Mouse (Mus musculus): ENCODE results near the gene Shcbp1l. TPM values are rescaled to one million over a fixed set of nuclear protein-coding genes. Genes with fewer than 3 reads are reported as not detected.
"Not testable (repeated sequence)": the region's sequence is repeated elsewhere in the genome, so short reads cannot be mapped to it uniquely, and the experiment has no call there.

Shcbp1l gene
- polyA plus RNA-seq, 1 experiment = 0.13 TPM

DNA sequence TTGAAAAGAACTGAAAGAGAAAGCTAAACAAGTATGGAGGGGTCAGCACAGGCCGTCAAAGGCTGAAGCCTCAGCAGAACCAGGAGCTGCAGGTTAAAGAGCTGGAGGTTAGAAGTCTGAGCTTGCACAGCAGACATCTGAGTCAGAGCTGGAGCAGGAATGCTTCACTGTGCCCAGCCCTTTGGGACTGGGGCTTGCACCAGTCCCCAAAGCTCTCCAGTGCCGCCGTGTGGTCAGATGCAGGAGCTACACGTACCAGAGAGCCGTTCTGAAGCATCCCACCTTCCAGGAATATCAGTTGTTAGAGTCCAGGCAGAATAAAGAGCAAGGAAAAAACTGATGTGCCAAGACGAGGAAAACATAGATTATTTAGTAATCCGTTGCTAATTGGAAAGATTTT lies 23.2 kb upstream of the Shcbp1l start:
- WGBS = 3% methylated on average over 7 of the region's 7 CpGs

DNA sequence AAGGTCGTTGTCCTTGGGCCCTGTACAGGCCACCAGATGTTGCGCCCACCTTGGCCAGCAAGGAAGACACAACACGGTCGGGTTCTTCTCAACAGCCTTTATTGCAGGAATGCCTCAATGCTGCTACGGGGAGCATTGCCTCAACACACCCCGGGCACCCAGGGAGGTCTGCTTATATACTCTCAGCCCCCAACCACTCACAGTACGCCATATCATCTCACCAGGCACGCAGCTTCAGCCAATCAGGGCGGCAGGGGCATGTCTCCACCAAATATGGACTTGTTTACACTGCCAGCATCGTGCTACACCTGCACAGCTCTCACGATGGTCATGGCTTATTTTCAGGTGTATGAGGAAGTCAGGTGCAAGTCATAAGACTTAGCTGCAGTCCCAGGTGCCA lies 17.3 kb upstream of the Shcbp1l start:
- H3K4me3 ChIP-seq (replicated peaks; ENCODE audit: extremely low read depth, low read depth, low read length); DNase-seq; H3K4me1 ChIP-seq (ENCODE audit: control insufficient read depth, insufficient read depth, low read length): not testable (repeated sequence)
- WGBS = 82% methylated on average over 11 of the region's 11 CpGs

More for the DNA sequence above, 23.2 kb upstream of the Shcbp1l start:
- no peak overlapping the region for H3K4me3 ChIP-seq (replicated peaks; ENCODE audit: extremely low read depth, low read depth, low read length)
- TF ChIP-seq CTCF (IDR thresholded peaks at IDR 0.05; ENCODE audit: insufficient read depth, low read length) = peak; percentile 77
- no peak for TF ChIP-seq POLR2A (IDR thresholded peaks at IDR 0.05; ENCODE audit: borderline replicate concordance, extremely low read depth, low read depth, low read length)
- peak; percentile 53 for DNase-seq
- H3K4me1 ChIP-seq (ENCODE audit: control insufficient read depth, insufficient read depth, low read length) = 0 out of 2 replicates have a peak, but pooled peaks cover 2% of the 10 kb centered on the region

DNA sequence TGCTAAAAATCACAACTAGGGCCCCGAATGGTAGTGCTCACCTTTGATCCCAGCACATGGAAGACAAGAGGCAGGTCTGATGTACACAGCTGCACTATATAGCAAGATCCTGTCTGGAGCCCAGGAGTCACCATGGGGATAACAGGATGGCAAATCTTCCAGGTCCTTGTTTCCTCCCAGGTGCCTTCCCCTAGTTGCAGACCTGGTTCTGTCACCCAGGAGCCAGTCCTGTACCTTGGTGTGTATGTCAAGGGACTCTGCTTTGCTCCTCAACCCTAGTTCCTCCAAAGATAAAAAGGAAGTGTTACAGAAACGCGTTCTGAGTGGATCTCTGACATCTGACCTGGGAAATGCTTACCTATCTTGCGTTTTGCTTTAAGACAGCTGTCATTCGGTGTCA lies 16.7 kb upstream of the Shcbp1l start:
- not testable (repeated sequence) for H3K4me3 ChIP-seq (replicated peaks; ENCODE audit: extremely low read depth, low read depth, low read length); H3K4me1 ChIP-seq (ENCODE audit: control insufficient read depth, insufficient read depth, low read length); DNase-seq
- WGBS = 67% methylated on average over 5 of the region's 5 CpGs

DNA sequence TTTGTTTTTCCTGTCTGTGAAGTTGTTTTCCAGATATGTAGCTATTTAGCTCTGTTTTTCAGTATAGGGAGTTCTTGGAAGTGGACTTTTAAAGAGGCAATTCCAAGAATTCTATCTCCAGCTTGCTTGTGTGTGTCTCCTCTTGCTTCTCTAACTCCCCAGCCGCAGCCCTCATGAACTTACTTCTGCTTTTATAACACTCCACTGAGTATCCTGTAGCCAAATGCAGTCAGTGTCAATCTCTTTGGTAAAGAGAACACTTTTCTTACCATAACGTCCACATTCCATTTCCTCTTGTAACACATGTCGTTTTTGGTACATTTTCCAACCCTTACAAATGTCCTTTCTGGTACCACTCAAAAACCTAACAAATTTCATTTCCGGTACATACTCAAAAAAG lies 14.0 kb upstream of the Shcbp1l start:
- WGBS = 69% methylated on average over 2 of the region's 4 CpGs
- not testable (repeated sequence) for H3K4me1 ChIP-seq (ENCODE audit: control insufficient read depth, insufficient read depth, low read length); DNase-seq; H3K4me3 ChIP-seq (replicated peaks; ENCODE audit: extremely low read depth, low read depth, low read length)

DNA sequence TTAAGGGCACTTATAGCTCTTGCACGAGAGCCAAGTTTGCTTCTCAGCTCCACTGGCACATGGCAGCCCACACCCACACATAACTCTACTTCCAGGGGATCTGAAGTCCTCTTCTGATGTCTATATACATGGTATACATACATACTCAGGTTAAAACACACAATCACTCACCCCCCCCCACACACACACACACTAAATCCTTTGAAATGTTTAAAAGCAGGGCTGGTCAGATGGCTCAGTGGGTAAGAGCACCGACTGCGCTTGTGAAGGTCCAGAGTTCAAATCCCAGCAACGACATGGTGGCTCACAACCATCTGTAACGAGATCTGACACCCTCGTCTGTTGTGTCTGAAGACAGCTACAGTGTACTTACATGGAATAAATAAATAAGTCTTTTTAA lies 13.2 kb upstream of the Shcbp1l start:
- no peaks in the 10 kb centered on the region for H3K4me1 ChIP-seq (ENCODE audit: control insufficient read depth, insufficient read depth, low read length)

DNA sequence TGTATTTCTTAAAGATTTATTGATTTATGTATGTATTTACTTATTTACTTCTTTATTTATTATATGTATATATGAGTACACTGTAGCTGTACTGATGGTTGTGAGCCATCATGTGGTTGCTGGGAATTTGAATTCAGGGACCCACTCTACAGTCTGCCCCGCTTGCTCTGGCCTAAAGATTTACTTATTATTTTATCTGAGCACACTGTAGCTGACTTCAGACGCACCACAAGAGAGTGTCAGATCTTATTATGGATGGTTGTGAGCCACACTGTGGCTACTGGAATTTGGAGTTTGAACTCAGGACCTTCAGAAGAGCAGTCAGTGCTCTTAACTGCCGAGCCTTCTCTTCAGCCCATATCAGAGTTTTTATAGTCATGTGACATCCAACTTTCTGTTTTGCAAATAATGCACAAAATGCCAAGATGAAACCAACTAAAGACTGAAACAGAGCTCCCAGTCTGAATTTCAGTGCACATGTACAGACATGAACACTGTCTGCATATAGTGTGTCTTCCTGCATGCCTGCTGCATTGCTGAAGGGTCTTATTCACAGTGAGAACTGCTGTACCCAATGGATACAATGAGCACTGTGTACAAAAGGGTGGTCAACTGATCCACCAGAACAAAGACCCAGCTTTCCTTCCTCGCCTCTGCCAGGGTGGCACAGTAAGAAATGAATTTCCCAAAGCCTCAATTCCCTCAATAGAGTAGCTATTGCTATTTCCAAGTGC lies 12.1 kb upstream of the Shcbp1l start:
- WGBS = 81% methylated on average over 3 of the region's 4 CpGs
- DNase-seq; H3K4me3 ChIP-seq (replicated peaks; ENCODE audit: extremely low read depth, low read depth, low read length); H3K4me1 ChIP-seq (ENCODE audit: control insufficient read depth, insufficient read depth, low read length): not testable (repeated sequence)

More for the DNA sequence above, 13.2 kb upstream of the Shcbp1l start:
- TF ChIP-seq CTCF (IDR thresholded peaks at IDR 0.05; ENCODE audit: insufficient read depth, low read length) (no peak), POLR2A (IDR thresholded peaks at IDR 0.05; ENCODE audit: borderline replicate concordance, extremely low read depth, low read depth, low read length) (no peak)
- DNase-seq = no peak
- no peak overlapping the region for H3K4me3 ChIP-seq (replicated peaks; ENCODE audit: extremely low read depth, low read depth, low read length)
- 74% methylated on average over 6 of the region's 6 CpGs for WGBS

DNA sequence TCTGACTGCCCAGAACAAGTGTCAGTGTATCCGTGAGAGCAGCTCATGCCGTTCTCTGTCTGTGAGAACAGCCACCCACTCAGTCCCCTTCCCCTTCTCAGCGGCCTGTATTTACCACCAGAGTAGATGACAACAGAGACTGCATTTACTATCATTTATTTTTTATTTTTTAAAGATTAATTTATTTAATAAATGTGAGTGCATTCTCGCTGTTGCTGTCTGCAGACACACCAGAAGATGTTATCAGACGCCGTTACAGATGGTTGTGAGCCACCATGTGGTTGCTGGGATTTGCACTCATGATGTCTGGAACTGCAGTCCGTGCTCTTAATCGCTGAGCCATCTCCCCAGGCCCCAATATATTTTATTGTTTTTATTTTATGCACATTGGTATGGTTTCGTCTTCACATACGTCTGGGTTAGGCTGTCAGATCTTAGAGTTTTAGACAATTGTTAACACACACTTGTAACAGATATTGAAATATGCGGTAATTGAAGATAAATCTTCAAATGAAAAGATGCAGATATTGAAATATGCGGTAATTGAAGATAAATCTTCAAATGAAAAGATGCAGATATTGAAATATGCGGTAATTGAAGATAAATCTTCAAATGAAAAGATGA lies 11.5 kb upstream of the Shcbp1l start:
- not testable (repeated sequence) for H3K4me3 ChIP-seq (replicated peaks; ENCODE audit: extremely low read depth, low read depth, low read length); DNase-seq; H3K4me1 ChIP-seq (ENCODE audit: control insufficient read depth, insufficient read depth, low read length)
- 82% methylated on average over 13 of the region's 13 CpGs for WGBS

DNA sequence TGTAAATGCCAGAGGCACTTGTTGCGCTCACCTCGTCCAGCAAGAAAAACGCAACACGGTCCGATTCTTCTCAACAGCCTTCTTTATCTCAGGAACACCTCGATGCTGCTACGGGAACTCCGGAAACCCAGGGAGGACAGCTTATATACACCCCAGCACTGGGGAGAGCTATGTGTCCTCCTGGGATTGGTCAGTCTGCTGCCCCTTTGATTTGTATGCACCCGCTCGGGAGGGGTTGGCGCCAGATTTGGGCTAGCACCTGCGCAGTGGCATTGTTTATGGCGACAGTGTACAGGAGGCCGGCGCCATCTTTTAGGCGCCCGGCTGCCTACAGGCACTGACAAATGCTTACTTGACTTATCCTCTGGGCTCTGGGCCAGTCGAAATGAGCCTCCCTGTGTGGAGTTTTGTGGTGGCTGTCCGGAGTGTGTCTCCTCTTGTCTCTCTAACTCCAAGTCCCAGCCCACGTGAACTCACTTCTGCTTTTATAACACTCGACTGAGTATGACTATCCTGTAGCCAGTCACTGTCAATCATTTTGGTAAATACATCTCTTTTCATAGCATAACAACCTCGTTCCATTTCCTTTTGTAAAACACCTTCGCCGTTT lies 10.7 kb upstream of the Shcbp1l start:
- DNase-seq = peak; percentile 68
- 0 out of 2 replicates have a peak, but pooled peaks have one; percentile 14 for TF ChIP-seq POLR2A (IDR thresholded peaks at IDR 0.05; ENCODE audit: borderline replicate concordance, extremely low read depth, low read depth, low read length)
- H3K4me3 ChIP-seq (replicated peaks; ENCODE audit: extremely low read depth, low read depth, low read length) = peak overlapping the region; percentile 5
- 74% methylated on average over 24 of the region's 24 CpGs for WGBS
- not testable (repeated sequence) for H3K4me1 ChIP-seq (ENCODE audit: control insufficient read depth, insufficient read depth, low read length)

DNA sequence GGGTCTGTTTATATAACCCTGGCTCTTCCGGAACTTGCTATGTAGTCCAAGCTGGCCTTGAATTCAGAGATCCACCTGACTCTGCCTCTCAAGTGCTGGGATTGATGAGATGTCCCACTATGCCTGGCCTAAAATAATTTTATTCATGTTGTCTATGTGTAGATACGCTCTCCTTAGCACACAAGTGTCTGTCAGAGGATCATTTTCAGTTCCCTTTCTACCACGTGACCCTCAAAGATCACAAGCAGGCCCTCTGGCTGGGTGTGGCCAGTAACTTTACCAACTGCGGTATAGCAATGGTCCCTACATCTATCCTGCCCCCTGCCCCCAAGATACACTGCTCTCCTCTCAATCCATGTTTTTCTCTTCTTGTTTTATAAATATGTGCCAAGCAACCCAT lies 10.0 kb upstream of the Shcbp1l start:
- TF ChIP-seq CTCF (IDR thresholded peaks at IDR 0.05; ENCODE audit: insufficient read depth, low read length) (no peak), POLR2A (IDR thresholded peaks at IDR 0.05; ENCODE audit: borderline replicate concordance, extremely low read depth, low read depth, low read length) (no peak)
- DNase-seq = peak; percentile 40
- WGBS = 83% methylated on average over 4 of the region's 4 CpGs
- Histone ChIP-seq H3K4me1 (ENCODE audit: control insufficient read depth, insufficient read depth, low read length) (no peaks in the 10 kb centered on the region), H3K4me3 (replicated peaks; ENCODE audit: extremely low read depth, low read depth, low read length) (no peak overlapping the region)

DNA sequence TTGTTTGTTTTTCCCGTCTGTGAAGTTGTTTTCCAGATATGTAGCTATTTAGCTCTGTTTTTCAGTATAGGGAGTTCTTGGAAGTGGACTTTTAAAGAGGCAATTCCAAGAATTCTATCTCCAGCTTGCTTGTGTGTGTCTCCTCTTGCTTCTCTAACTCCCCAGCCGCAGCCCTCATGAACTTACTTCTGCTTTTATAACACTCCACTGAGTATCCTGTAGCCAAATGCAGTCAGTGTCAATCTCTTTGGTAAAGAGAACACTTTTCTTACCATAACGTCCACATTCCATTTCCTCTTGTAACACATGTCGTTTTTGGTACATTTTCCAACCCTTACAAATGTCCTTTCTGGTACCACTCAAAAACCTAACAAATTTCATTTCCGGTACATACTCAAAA lies 9.2 kb upstream of the Shcbp1l start:
- H3K4me3 ChIP-seq (replicated peaks; ENCODE audit: extremely low read depth, low read depth, low read length); DNase-seq; H3K4me1 ChIP-seq (ENCODE audit: control insufficient read depth, insufficient read depth, low read length): not testable (repeated sequence)
- 50% methylated on average over 2 of the region's 5 CpGs for WGBS

DNA sequence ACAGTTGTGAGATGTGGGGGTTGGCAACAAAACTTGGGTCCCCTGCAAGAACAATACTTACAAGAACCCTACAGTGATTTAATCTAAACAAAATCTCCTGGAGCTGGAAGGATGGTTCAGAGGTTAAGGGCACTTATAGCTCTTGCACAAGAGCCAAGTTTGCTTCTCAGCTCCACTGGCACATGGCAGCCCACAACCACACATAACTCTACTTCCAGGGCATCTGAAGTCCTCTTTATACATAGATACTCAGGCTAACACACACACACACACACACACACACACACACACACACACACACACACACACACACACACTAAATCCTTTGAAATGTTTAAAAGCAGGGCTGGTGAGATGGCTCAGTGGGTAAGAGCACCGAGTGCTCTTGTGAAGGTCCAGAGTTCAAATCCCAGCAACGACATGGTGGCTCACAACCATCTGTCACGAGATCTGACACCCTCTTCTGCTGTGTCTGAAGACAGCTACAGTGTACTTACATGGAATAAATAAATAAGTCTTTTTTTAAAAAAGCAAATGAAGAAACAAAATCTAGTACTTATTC lies 8.6 kb upstream of the Shcbp1l start:
- not testable (repeated sequence) for H3K4me1 ChIP-seq (ENCODE audit: control insufficient read depth, insufficient read depth, low read length); DNase-seq; H3K4me3 ChIP-seq (replicated peaks; ENCODE audit: extremely low read depth, low read depth, low read length)
- 64% methylated on average over 3 of the region's 3 CpGs for WGBS

DNA sequence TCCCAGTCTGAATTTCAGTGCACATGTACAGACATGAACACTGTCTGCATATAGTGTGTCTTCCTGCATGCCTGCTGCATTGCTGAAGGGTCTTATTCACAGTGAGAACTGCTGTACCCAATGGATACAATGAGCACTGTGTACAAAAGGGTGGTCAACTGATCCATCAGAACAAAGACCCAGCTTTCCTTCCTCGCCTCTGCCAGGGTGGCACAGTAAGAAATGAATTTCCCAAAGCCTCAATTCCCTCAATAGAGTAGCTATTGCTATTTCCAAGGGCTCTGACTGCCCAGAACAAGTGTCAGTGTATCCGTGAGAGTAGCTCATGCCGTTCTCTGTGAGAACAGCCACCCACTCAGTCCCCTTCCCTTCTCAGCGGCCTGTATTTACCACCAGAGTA lies 7.2 kb upstream of the Shcbp1l start:
- not testable (repeated sequence) for H3K4me3 ChIP-seq (replicated peaks; ENCODE audit: extremely low read depth, low read depth, low read length); H3K4me1 ChIP-seq (ENCODE audit: control insufficient read depth, insufficient read depth, low read length); DNase-seq
- WGBS = 83% methylated on average over 4 of the region's 4 CpGs

Data from lung, adult 2 months (tissue).